Mouse (Mus musculus): Measurements from ENCODE around the gene Cnbd2. TPM values are rescaled to one million over a fixed set of nuclear protein-coding genes. Genes with fewer than 3 reads are reported as not detected.

Gene Cnbd2
- total and polyA plus RNA-seq, 3 experiments = 1.0 to 3.6 (median 3.0) TPM

DNA sequence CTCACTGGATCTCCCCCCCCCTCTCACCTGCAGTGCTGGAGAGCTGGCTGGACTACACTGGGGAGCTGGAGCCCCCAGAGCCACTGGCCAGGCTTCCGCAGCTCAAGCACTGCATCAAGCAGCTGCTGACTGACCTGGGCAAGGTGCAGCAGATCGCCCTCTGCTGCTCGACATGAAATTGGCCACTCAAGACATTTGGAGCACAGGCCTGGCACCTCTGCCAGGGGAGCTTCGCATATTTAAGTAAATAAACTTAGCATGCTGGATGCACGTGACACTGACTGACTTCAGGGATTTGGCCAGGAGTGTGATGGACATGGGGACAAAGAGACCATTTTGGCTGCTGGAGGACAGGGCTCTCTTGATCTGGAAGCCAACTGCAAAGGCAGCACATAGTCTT, 4.8 kb upstream of the Cnbd2 start:
- dilution Hi-C loops (cut with MboI; ENCODE audit: extremely low pct_ligation_motif_present, extremely low pct_unique_long_range_greater_than_20kb, low sequenced_read_pairs) (no loop called here), in situ Hi-C loops (cut with MboI; ENCODE audit: low pct_ligation_motif_present, low pct_unique_long_range_greater_than_20kb, low sequenced_read_pairs) (no loop called here)
- DNase-seq (ENCODE audit: extremely low read depth) = no peak
- Histone ChIP-seq H3K4me1 (ENCODE audit: control insufficient read depth in 1 of 2, insufficient read depth in 2 of 2) (peaks cover 0 to 20% of the 10 kb centered on the region in 2 experiments; a peak in 2 of 4 replicates), H3K4me2 (ENCODE audit: insufficient read depth, low read depth, poor library complexity, severe bottlenecking) (no peak overlapping the region), H3K9ac (ENCODE audit: insufficient read depth, low read depth) (no peak overlapping the region), H3K27ac (ENCODE audit: insufficient read depth, low read depth) (no peak overlapping the region), H3K9me3 (replicated peaks; ENCODE audit: low read length) (no peaks in the 10 kb centered on the region), H3K27me3 (replicated peaks) (no peaks in the 10 kb centered on the region), H3K36me3 (replicated peaks in 1 of 2; ENCODE audit: control insufficient read depth in 1 of 2, insufficient read depth in 1 of 2, low read length in 1 of 2) (peaks cover 28 to 54% of the 10 kb centered on the region in 2 experiments), H3K4me3 (replicated peaks in 1 of 3; ENCODE audit: low read depth in 2 of 3, low read length in 2 of 3, poor library complexity in 1 of 3) (no peak overlapping the region), H3K79me2 (replicated peaks; ENCODE audit: control insufficient read depth, extremely low read depth, insufficient read depth, poor library complexity, severe bottlenecking) (no peaks in the 10 kb centered on the region; the same call in 1 of the 2 replicates)
- TF ChIP-seq CTCF (conservative IDR thresholded peaks at IDR 0.05 in 1 of 2, IDR thresholded peaks at IDR 0.05 in 1 of 2; ENCODE audit: low read depth in 2 of 2, low read length in 2 of 2) (peak in 1 of 2 experiments; percentile 57; a peak in 2 of 4 replicates), TCF12 (IDR thresholded peaks at IDR 0.05; ENCODE audit: low read depth, low read length) (no peak), SMC3 (IDR thresholded peaks at IDR 0.05; ENCODE audit: low read depth, low read length) (peak; percentile 34; the same call in 1 of the 2 replicates)

DNA sequence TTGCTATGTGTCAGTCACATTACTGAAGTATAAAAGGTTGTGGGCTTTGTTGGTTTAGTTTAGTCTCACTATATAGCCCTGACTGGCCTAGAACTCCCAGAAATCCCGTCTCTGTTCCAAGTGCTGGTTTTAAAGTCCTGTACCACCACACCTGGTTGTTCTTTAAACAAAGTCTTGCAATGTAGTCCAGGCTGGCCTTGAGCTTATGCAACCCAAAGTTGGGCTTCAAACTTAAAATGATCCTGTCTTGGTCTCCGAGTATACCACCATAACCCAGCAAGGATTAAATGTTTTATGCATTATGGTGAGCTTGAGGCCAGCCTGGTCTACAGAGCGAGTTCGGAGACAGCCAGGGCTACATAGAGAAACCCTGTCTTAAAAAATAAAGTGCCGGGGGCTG, 2.2 kb upstream of the Cnbd2 start:
- Histone ChIP-seq H3K36me3 (replicated peaks in 1 of 2; ENCODE audit: control insufficient read depth in 1 of 2, insufficient read depth in 1 of 2, low read length in 1 of 2) (peaks cover 7 to 38% of the 10 kb centered on the region in 2 experiments), H3K27me3 (replicated peaks) (no peaks in the 10 kb centered on the region), H3K27ac (ENCODE audit: insufficient read depth, low read depth) (no peak overlapping the region), H3K9me3 (replicated peaks; ENCODE audit: low read length) (peaks cover 6% of the 10 kb centered on the region), H3K9ac (ENCODE audit: insufficient read depth, low read depth) (no peak overlapping the region), H3K4me2 (ENCODE audit: insufficient read depth, low read depth, poor library complexity, severe bottlenecking) (no peak overlapping the region), H3K4me1 (ENCODE audit: control insufficient read depth in 1 of 2, insufficient read depth in 2 of 2) (peaks cover 3 to 23% of the 10 kb centered on the region in 2 experiments; a peak in 2 of 4 replicates), H3K79me2 (replicated peaks; ENCODE audit: control insufficient read depth, extremely low read depth, insufficient read depth, poor library complexity, severe bottlenecking) (peaks cover 3% of the 10 kb centered on the region), H3K4me3 (replicated peaks in 1 of 3; ENCODE audit: low read depth in 2 of 3, low read length in 2 of 3, poor library complexity in 1 of 3) (no peak overlapping the region)
- TF ChIP-seq MAZ (IDR thresholded peaks at IDR 0.05; ENCODE audit: low read depth, low read length) (no peak), USF2 (conservative IDR thresholded peaks at IDR 0.05; ENCODE audit: low read depth, low read length) (no peak), HCFC1 (IDR thresholded peaks at IDR 0.05; ENCODE audit: low read depth, low read length) (no peak), E2F4 (IDR thresholded peaks at IDR 0.05; ENCODE audit: insufficient replicate concordance, low read depth, low read length) (no peak), RCOR1 (conservative IDR thresholded peaks at IDR 0.05; ENCODE audit: low read depth, low read length) (no peak), PAX5 (IDR thresholded peaks at IDR 0.05; ENCODE audit: low read length) (no peak), MXI1 (IDR thresholded peaks at IDR 0.05; ENCODE audit: low read depth, low read length) (no peak), ZC3H11A (IDR thresholded peaks at IDR 0.05; ENCODE audit: low read depth, low read length) (no peak), CHD2 (IDR thresholded peaks at IDR 0.05; ENCODE audit: low read length) (no peak), MYC (IDR thresholded peaks at IDR 0.05; ENCODE audit: low read depth, low read length) (no peak), GABPA (IDR thresholded peaks at IDR 0.05; ENCODE audit: insufficient replicate concordance, low read depth, low read length) (no peak), IRF4 (IDR thresholded peaks at IDR 0.05; ENCODE audit: low read depth, low read length) (no peak), MAX (IDR thresholded peaks at IDR 0.05; ENCODE audit: low read length) (no peak)
- in situ Hi-C loops (cut with MboI; ENCODE audit: low pct_ligation_motif_present, low pct_unique_long_range_greater_than_20kb, low sequenced_read_pairs) = no loop called here
- dilution Hi-C loops (cut with MboI; ENCODE audit: extremely low pct_ligation_motif_present, extremely low pct_unique_long_range_greater_than_20kb, low sequenced_read_pairs) = no loop called here
- DNase-seq (ENCODE audit: extremely low read depth) = no peak
